Mouse (Mus musculus) testis, adult 2 months (tissue): ENCODE data around the gene Acy3. TPM values are rescaled to one million over a fixed set of nuclear protein-coding genes. Genes with fewer than 3 reads are reported as not detected.

Experiments
- H3K27ac ChIP-seq: fragments of 200-500 bp; 2 replicates; pipeline ENCODE4 v1.5.1; 2012; ENCODE audit warnings: low read depth, low read length; ENCODE audit not compliant: control insufficient read depth, insufficient read depth
- H3K27me3 ChIP-seq: fragments of 200-500 bp; 2 replicates; pipeline ENCODE4 v1.6.1; 2012; ENCODE audit warnings: mild to moderate bottlenecking, low read length, moderate library complexity; ENCODE audit not compliant: control insufficient read depth, insufficient read depth
- H3K36me3 ChIP-seq: fragments of 200-500 bp; 2 replicates; pipeline ENCODE4 v1.6.1; 2012; ENCODE audit warnings: mild to moderate bottlenecking, low read length; ENCODE audit not compliant: control insufficient read depth, insufficient read depth
- H3K4me1 ChIP-seq: fragments of 200-500 bp; 2 replicates; pipeline ENCODE4 v1.6.1; 2012; ENCODE audit warnings: low read length; ENCODE audit not compliant: control insufficient read depth, insufficient read depth
- H3K4me3 ChIP-seq: fragments of 200-500 bp; 2 replicates; pipeline ENCODE4 v1.5.1; 2012; ENCODE audit warnings: low read depth, mild to moderate bottlenecking, low read length, moderate library complexity, mixed read lengths; ENCODE audit not compliant: control insufficient read depth
- CTCF ChIP-seq: fragments of 200-500 bp; IDR thresholded peaks from 2 replicates; pipeline ENCODE4 v1.5.1; 2012; ENCODE audit warnings: low read depth, mild to moderate bottlenecking, inconsistent platforms, low read length, moderate library complexity; ENCODE audit not compliant: control insufficient read depth, insufficient read depth, insufficient replicate concordance
- POLR2A ChIP-seq: fragments of 200-500 bp; IDR thresholded peaks from 2 replicates; pipeline ENCODE4 v1.6.1; 2012; ENCODE audit warnings: low read depth, mild to moderate bottlenecking, inconsistent platforms, low read length, moderate library complexity; ENCODE audit not compliant: control insufficient read depth
- polyA plus RNA-seq: library from polyadenylated mRNA; depleted of rRNA; stranded (reverse); fragments of >200 nt; gene quantifications from 2 replicates; pipeline ENCODE4 v1.2.3, GENCODE M21; 2012

Acy3 gene
- polyA plus RNA-seq, 1 experiment = 14.9 TPM

- Histone ChIP-seq H3K4me1 (peaks cover 15% of the 10 kb centered on the region), H3K27me3 (no peaks in the 10 kb centered on the region), H3K27ac (no peak overlapping the region), H3K36me3 (no peaks in the 10 kb centered on the region; the same call in none of the 2 replicates), H3K4me3 (no peak overlapping the region)
- no peak for TF ChIP-seq POLR2A
- no peak for TF ChIP-seq CTCF
Measured at GRCm38 (mm10) chr19:4004331-4004730, 18.0 kb downstream of the Acy3 start.

GRCm38 (mm10) chr19:4005091-4005490, 18.7 kb downstream of the Acy3 start:
- peaks cover 8% of the 10 kb centered on the region for H3K4me1 ChIP-seq
- no peaks in the 10 kb centered on the region for H3K27me3 ChIP-seq
- no peaks in the 10 kb centered on the region; the same call in none of the 2 replicates for H3K36me3 ChIP-seq
- no peak overlapping the region for H3K4me3 ChIP-seq
- TF ChIP-seq CTCF = no peak
- no peak for TF ChIP-seq POLR2A
- H3K27ac ChIP-seq = no peak overlapping the region

DNA sequence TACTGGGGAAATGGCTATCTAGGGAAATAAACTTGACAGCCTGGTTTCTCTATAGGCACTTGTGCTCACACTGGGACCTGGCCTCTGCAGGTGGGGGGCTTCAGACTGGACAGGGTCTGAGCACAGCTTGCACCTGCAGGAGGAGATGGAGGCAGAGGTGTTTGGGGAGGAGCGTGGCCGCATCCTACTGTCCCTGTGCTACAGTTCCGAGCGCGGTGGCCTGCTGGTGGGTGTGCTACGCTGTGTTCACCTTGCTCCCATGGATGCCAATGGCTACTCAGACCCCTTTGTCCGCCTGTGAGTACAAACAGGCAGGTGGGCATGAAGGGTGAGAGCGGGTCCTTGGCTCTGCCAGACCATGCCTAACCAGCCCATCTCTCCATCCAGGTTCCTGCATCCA, 19.6 kb downstream of the Acy3 start:
- no peak for TF ChIP-seq CTCF
- TF ChIP-seq POLR2A = no peak
- Histone ChIP-seq H3K4me3 (no peak overlapping the region), H3K27ac (no peak overlapping the region), H3K4me1 (peaks cover 3% of the 10 kb centered on the region), H3K36me3 (no peaks in the 10 kb centered on the region; the same call in none of the 2 replicates), H3K27me3 (no peaks in the 10 kb centered on the region)

DNA sequence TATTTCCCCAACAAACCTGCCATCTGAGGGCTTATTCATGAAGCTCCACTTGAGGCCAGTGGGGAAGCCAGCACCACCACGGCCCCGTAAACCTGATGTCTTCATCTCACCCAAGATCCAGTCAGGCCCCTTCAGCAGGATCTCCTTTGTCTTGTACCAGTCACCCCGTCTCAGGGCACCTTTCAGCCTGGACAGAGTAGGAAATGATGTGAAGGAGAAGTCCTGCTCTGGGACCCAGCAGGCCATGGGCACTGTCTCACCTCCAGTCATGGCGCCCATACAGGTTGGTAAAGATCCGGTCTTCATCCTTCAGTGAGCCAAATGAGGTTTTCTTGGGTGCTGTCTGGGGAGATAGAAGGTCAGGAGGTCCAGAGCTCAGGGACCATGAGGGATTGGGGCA, 24.7 kb downstream of the Acy3 start:
- peaks cover 7% of the 10 kb centered on the region for H3K4me1 ChIP-seq
- H3K27ac ChIP-seq = no peak overlapping the region
- H3K36me3 ChIP-seq = no peaks in the 10 kb centered on the region; the same call in none of the 2 replicates
- H3K4me3 ChIP-seq = no peak overlapping the region
- TF ChIP-seq CTCF (no peak), POLR2A (no peak)
- no peaks in the 10 kb centered on the region for H3K27me3 ChIP-seq

DNA sequence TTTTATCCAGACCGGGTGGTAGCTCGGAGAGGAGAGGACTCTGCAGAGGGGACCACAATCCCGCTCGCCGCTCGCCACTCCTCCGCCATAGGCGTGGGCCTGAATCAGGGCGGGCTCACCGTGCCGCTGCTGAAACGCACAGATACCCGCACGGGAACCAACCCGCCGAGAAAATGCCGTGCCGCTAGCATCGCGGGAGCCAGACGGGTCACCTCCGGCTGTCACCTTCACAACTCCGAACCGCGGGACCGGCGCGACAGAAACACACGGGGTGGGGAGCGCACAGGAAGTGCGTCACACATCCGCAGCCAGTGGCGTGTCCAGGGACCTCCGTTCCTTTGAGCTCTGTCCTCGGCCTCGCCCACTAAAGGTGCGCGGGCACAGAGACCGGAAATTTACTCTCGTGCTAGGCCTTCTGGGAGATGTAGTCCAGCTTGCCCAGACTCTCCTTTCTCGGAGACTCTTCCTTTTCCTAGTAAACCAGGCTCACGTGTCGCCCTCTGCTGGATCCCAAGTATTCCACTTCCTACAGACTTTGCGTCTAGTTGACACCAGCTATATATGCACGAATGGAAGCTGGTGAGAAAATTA, 26.2 kb downstream of the Acy3 start, which contains the start of gene Ndufv1:
Gene Ndufv1 (minus strand): TSS at position 375 of the 591 bp plus-strand sequence.
- Histone ChIP-seq H3K27ac (peak within 1 kb of the TSS; percentile 25; the same call in 1 of the 2 replicates), H3K36me3 (no peaks in the 10 kb centered on the region; the same call in 1 of the 2 replicates), H3K4me1 (peaks cover 7% of the 10 kb centered on the region), H3K27me3 (no peaks in the 10 kb centered on the region), H3K4me3 (peak within 1 kb of the TSS; percentile 89)
- TF ChIP-seq CTCF (peak; percentile 28; the same call in 1 of the 2 replicates), POLR2A (peak; percentile 77)

GRCm38 (mm10) chr19:4013066-4013465, 26.7 kb downstream of the Acy3 start:
- TF ChIP-seq CTCF (no peak), POLR2A (no peak)
- H3K4me3 ChIP-seq = peak overlapping the region; percentile 89
- H3K27ac ChIP-seq = no peak overlapping the region
- H3K27me3 ChIP-seq = no peaks in the 10 kb centered on the region
- no peaks in the 10 kb centered on the region; the same call in 1 of the 2 replicates for H3K36me3 ChIP-seq
- H3K4me1 ChIP-seq = peaks cover 7% of the 10 kb centered on the region

DNA sequence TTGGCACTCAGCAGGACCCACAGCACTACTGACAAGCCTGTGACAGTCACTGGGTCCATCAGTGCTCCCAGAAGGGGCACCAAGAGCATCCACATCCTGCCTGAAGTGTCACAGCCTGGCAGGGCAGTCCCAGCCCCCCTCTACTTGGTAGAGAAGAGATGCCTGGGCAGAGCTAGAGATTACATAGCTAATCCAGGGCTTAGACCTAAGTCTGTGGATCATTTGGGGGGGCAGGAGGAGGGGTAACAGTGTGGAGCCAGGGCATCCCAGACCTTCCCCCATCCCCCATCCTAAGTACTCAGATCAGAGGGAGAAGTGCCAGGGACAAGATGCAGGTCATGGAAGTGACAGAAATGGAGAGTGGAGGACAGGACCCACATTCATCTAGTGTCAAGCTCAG, 28.4 kb downstream of the Acy3 start:
- Histone ChIP-seq H3K4me1 (peaks cover 7% of the 10 kb centered on the region), H3K4me3 (no peak overlapping the region), H3K27me3 (no peaks in the 10 kb centered on the region), H3K36me3 (no peaks in the 10 kb centered on the region), H3K27ac (no peak overlapping the region)
- no peak for TF ChIP-seq POLR2A
- TF ChIP-seq CTCF = no peak
